ENCODE assay signal across 8 mouse cellular contexts in the genomic region with DNA sequence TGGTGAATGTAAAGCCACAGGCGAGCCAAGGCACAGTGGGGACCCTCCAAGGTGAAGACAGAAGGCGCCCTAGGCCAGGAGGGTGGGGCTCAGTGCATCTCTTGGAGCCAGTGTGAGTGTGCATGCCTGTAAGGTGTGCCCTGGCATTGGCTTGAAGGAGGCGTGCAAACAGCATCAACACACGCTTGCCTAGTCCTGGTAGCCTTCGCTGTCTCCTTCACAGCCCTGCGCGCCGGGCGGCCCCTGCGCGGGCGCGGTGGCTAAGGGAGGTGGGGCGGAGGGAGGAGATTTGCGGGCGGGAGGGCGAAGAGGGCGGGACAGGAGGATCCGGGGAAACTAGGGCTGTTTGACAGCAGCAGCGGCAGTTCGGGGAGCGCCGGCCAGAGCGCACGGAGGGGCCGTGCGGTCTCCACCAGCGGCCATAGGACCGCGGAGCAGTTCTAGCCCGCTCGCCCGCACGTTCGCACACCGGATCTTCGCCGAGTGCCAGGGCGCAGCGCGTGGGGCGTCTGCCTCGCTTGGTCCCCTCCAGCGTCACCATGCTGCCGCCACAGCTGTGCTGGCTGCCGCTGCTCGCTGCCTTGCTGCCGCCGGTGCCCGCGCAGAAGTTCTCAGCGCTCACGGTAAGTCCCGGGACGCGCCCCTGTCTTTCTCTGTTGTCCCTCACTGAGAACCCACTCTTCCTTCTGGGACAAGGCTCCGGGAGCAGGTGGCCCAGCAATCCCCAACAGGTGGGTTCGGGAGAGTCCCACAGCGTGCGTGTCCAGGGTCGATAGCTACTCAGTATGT. TPM values are rescaled to one million over a fixed set of nuclear protein-coding genes. Genes with fewer than 3 reads are reported as not detected.
DNase-seq lines count a peak whose midpoint lies in the region; ATAC-seq and TF ChIP-seq lines count a peak whose summit lies in the region.

A gene (plus strand): TSS at position 330 of the 789 bp plus-strand sequence.

- peaks cover 2% of the 10 kb centered on the region for H3K4me1 ChIP-seq in embryonic facial prominence, embryonic 11.5 days (ENCODE audit: control insufficient read depth, insufficient read depth, low read length)
- peaks cover 22% of the 10 kb centered on the region for H3K4me1 ChIP-seq in heart, embryonic 10.5 days
- H3K4me1 ChIP-seq in lung, postnatal 0 days (ENCODE audit: insufficient read depth, low read depth, low read length): peaks cover 3% of the 10 kb centered on the region

- peaks cover 33% of the 10 kb centered on the region for H3K27me3 ChIP-seq in embryonic facial prominence, embryonic 11.5 days (ENCODE audit: control insufficient read depth, insufficient read depth, low read length)
- peaks cover 100% of the 10 kb centered on the region for H3K27me3 ChIP-seq in heart, embryonic 10.5 days (ENCODE audit: insufficient read depth, poor library complexity, severe bottlenecking)
- H3K27me3 ChIP-seq in lung, postnatal 0 days (replicated peaks; ENCODE audit: insufficient read depth, low read length): peaks cover 27% of the 10 kb centered on the region

- ATAC-seq in embryonic facial prominence, embryonic 11.5 days (replicated peaks; ENCODE audit: insufficient number of reproducible peaks, low FRiP score, low TSS enrichment, low read depth): peak; percentile 77
- peak; percentile 61 for ATAC-seq in lung, postnatal 0 days

- H3K4me3 ChIP-seq in layer of hippocampus, adult 2 months: peak within 1 kb of the TSS; percentile 58
- H3K4me3 ChIP-seq in embryonic facial prominence, embryonic 11.5 days (ENCODE audit: low read depth, low read length): peak within 1 kb of the TSS; percentile 55
- H3K4me3 ChIP-seq in heart, embryonic 10.5 days: peak within 1 kb of the TSS; percentile 62
- H3K4me3 ChIP-seq in lung, postnatal 0 days (ENCODE audit: low read depth, low read length): peak within 1 kb of the TSS; percentile 48

- H3K9ac ChIP-seq in embryonic facial prominence, embryonic 11.5 days (replicated peaks; ENCODE audit: low read length): peak within 1 kb of the TSS; percentile 47
- H3K9ac ChIP-seq in lung, postnatal 0 days (replicated peaks; ENCODE audit: low read depth): 0 out of 2 replicates have a peak within 1 kb of the TSS, but pooled peaks have one; percentile 19

- H3K9me3 ChIP-seq in embryonic facial prominence, embryonic 11.5 days (replicated peaks; ENCODE audit: control insufficient read depth, low read length): no peaks in the 10 kb centered on the region
- H3K9me3 ChIP-seq in heart, embryonic 10.5 days: no peaks in the 10 kb centered on the region
- H3K9me3 ChIP-seq in lung, postnatal 0 days (ENCODE audit: low read length): no peaks in the 10 kb centered on the region

- DNase-seq in layer of hippocampus, adult 2 months (ENCODE audit: low spot score in 2 of 2): peak in 1 of 2 experiments; percentile 34
- DNase-seq in layer of hippocampus, adult 9-11 months: no peak
- DNase-seq in embryonic facial prominence, embryonic 11.5 days (ENCODE audit: low spot score): peak; percentile 68
- DNase-seq in heart, embryonic 10.5 days (ENCODE audit: low spot score): no peak
- DNase-seq in kidney, postnatal 4 days: peak; percentile 52 to 63
- DNase-seq in lung, postnatal 0 days (ENCODE audit: low spot score): peak; percentile 66
- peak; percentile 26 for DNase-seq in right cerebral cortex, postnatal 14 days
- no peak for DNase-seq in cerebellum, postnatal 25 days

- H3K27ac ChIP-seq in layer of hippocampus, adult 2 months: peak within 1 kb of the TSS; percentile 36; the same call in 1 of the 2 replicates
- no peak within 1 kb of the TSS for H3K27ac ChIP-seq in embryonic facial prominence, embryonic 11.5 days (replicated peaks; ENCODE audit: low read depth, low read length)
- H3K27ac ChIP-seq in heart, embryonic 10.5 days: no peak within 1 kb of the TSS
- no peak within 1 kb of the TSS for H3K27ac ChIP-seq in lung, postnatal 0 days (ENCODE audit: low read length)

- TF ChIP-seq EP300 in lung, postnatal 0 days (IDR thresholded peaks at IDR 0.05): no peak

- no peaks in the 10 kb centered on the region for H3K36me3 ChIP-seq in embryonic facial prominence, embryonic 11.5 days (replicated peaks; ENCODE audit: control insufficient read depth, insufficient read depth, low read depth, low read length)
- H3K36me3 ChIP-seq in heart, embryonic 10.5 days: no peaks in the 10 kb centered on the region
- H3K36me3 ChIP-seq in lung, postnatal 0 days (ENCODE audit: insufficient read depth, low read length): no peaks in the 10 kb centered on the region

- no peak for TF ChIP-seq CTCF in layer of hippocampus, adult 2 months (conservative IDR thresholded peaks at IDR 0.05)
- TF ChIP-seq CTCF in lung, postnatal 0 days (IDR thresholded peaks at IDR 0.05): no peak

- H3K4me2 ChIP-seq in embryonic facial prominence, embryonic 11.5 days (ENCODE audit: low read depth, low read length): peak within 1 kb of the TSS; percentile 96
- peak within 1 kb of the TSS; percentile 76 for H3K4me2 ChIP-seq in lung, postnatal 0 days (replicated peaks; ENCODE audit: low read depth, low read length)

- WGBS in embryonic facial prominence, embryonic 11.5 days: under 1% methylated on average over 60 of the region's 61 CpGs
- under 1% methylated on average over 53 of the region's 61 CpGs for WGBS in heart, embryonic 10.5 days
- WGBS in lung, postnatal 0 days: under 1% methylated on average over 60 of the region's 61 CpGs

RNA-seq across cellular contexts. Expression of the gene that starts here (rescaled TPM):
- 10 to 100 TPM; 36.2 to 36.8 TPM for total RNA-seq in layer of hippocampus, adult 2 months (2021)
- 40.8 and 45.0 TPM in 2 replicates for polyA plus RNA-seq in embryonic facial prominence, embryonic 11.5 days (2014; fragmentation: Nextera tagmentation; extraction: Ambion mirVana)
- 9.6 and 31.5 TPM in 2 replicates for polyA plus RNA-seq in heart, embryonic 10.5 days (2016; fragmentation: Nextera tagmentation; extraction: Ambion mirVana)
- polyA plus RNA-seq in lung, postnatal 0 days (2015; fragmentation: Nextera tagmentation; extraction: Ambion mirVana): 31.8 and 32.2 TPM in 2 replicates

Comparison
In these comparisons a context has a peak if more than half of its experiments do, and no peak if none do; other contexts are left out.
1. DNase-seq: peak in embryonic facial prominence, embryonic 11.5 days (single experiment), kidney, postnatal 4 days (2 of 2), lung, postnatal 0 days (single experiment) and right cerebral cortex, postnatal 14 days (single experiment); none in layer of hippocampus, adult 9-11 months (single experiment), heart, embryonic 10.5 days (single experiment) and cerebellum, postnatal 25 days (0 of 2).
2. Peak in every context shown above with its lines, with median percentiles within 50 percentile points of each other: H3K4me3 ChIP-seq.